Comparison of ENCODE assay signal across 11 mouse cellular contexts in the genomic region with DNA sequence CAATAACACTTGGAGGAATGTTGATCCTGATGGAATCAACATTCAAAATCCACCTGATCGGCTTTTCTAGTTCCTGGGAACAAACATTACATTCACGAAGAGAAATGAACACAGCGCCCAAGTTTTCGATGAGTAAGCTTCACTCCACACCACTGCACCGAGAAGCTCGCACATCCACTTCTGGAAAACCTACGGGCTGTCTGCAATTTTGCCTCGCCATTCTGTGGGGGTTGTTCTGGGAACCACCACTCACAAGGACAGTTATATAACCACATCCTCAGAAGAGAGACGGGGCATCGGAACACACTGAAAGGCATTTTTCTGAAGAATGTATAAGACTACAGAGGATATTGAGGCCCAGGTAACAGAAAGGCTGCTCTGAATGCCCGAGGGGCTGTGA.
"Had no signal": no experiment of that assay in that cellular context is flagged by ENCODE, and none has a peak within 500 bp of the region (broad histone marks: within the 10 kb centered on the region; RNA-seq: fewer than 3 reads in every experiment).

No protein-coding gene starts in this region.

- ATAC-seq: midbrain, embryonic 16.5 days had no signal

- DNase-seq: lung, adult 18-20 months; lung, embryonic 14.5 days; lung, postnatal 10 days; lung, postnatal 4 days; midbrain, embryonic 14.5 days; retina, postnatal 1 day; spleen, adult 18-20 months; thymus, adult 18-20 months; thymus, postnatal 14 days; thymus, postnatal 36 days had no signal
